Mouse (Mus musculus): ENCODE data around the gene Cldn3. TPM values are rescaled to one million over a fixed set of nuclear protein-coding genes. Genes with fewer than 3 reads are reported as not detected.
A peak's percentile ranks its signal among the peaks of the same experiment; 100 is the strongest.

The Cldn3 gene
- polyA plus RNA-seq, 1 experiment from 2014 or later, result 3.0 TPM

- H3K36me3 ChIP-seq (replicated peaks), result no peaks in the 10 kb centered on the region
- H3K27me3 ChIP-seq (replicated peaks), result no peaks in the 10 kb centered on the region
- peak overlapping the region; percentile 65; the same call in 1 of the 2 replicates for H3K9ac ChIP-seq
- H3K27ac ChIP-seq, result no peak overlapping the region
- peaks cover 37% of the 10 kb centered on the region for H3K4me1 ChIP-seq
- ATAC-seq (replicated peaks), result no peak
- WGBS, result 71% methylated on average over 25 of the region's 25 CpGs
- peak overlapping the region; percentile 5; the same call in 1 of the 2 replicates for H3K4me3 ChIP-seq
- peak overlapping the region; percentile 86; the same call in 1 of the 2 replicates for H3K4me2 ChIP-seq
- no peaks in the 10 kb centered on the region for H3K9me3 ChIP-seq
Measured at GRCm38 (mm10) chr5:135010841-135011743, 25.1 kb downstream of the Cldn3 start.

- no peak overlapping the region for H3K27ac ChIP-seq
- H3K4me1 ChIP-seq, result peaks cover 37% of the 10 kb centered on the region
- H3K4me2 ChIP-seq, result no peak overlapping the region
- no peaks in the 10 kb centered on the region for H3K9me3 ChIP-seq
- ATAC-seq (replicated peaks), result no peak
- WGBS, result 27% methylated on average over 26 of the region's 26 CpGs
- no peak overlapping the region for H3K9ac ChIP-seq
- H3K36me3 ChIP-seq (replicated peaks), result no peaks in the 10 kb centered on the region
- H3K4me3 ChIP-seq, result peak overlapping the region; percentile 5; the same call in 1 of the 2 replicates
- no peaks in the 10 kb centered on the region for H3K27me3 ChIP-seq (replicated peaks)
Measured at GRCm38 (mm10) chr5:135011809-135012613, 26.0 kb downstream of the Cldn3 start.

- H3K27me3 ChIP-seq (replicated peaks), result no peaks in the 10 kb centered on the region
- H3K4me2 ChIP-seq, result no peak overlapping the region
- 5% methylated on average over 16 of the region's 16 CpGs for WGBS
- no peak overlapping the region for H3K4me3 ChIP-seq
- ATAC-seq (replicated peaks), result no peak
- peaks cover 34% of the 10 kb centered on the region for H3K4me1 ChIP-seq
- H3K27ac ChIP-seq, result no peak overlapping the region
- no peak overlapping the region for H3K9ac ChIP-seq
- H3K36me3 ChIP-seq (replicated peaks), result no peaks in the 10 kb centered on the region
- no peaks in the 10 kb centered on the region for H3K9me3 ChIP-seq
Measured at GRCm38 (mm10) chr5:135012671-135013441, 26.8 kb downstream of the Cldn3 start.

- Histone ChIP-seq H3K27ac (no peak overlapping the region), H3K9ac (no peak overlapping the region), H3K4me2 (no peak overlapping the region), H3K27me3 (replicated peaks) (no peaks in the 10 kb centered on the region), H3K36me3 (replicated peaks) (no peaks in the 10 kb centered on the region), H3K4me1 (peaks cover 22% of the 10 kb centered on the region), H3K4me3 (no peak overlapping the region), H3K9me3 (no peaks in the 10 kb centered on the region)
- 14% methylated on average over 7 of the region's 7 CpGs for whole genome bisulfite sequencing
- ATAC-seq (replicated peaks), result no peak
Measured at GRCm38 (mm10) chr5:135015497-135015896, 29.5 kb downstream of the Cldn3 start.

- Histone ChIP-seq H3K27ac (no peak overlapping the region), H3K36me3 (replicated peaks) (no peaks in the 10 kb centered on the region), H3K4me1 (peaks cover 14% of the 10 kb centered on the region), H3K27me3 (replicated peaks) (no peaks in the 10 kb centered on the region), H3K4me3 (no peak overlapping the region), H3K9ac (no peak overlapping the region), H3K9me3 (no peaks in the 10 kb centered on the region), H3K4me2 (no peak overlapping the region)
- ATAC-seq (replicated peaks), result no peak
- WGBS, result 63% methylated on average over 4 of the region's 4 CpGs
Measured at GRCm38 (mm10) chr5:135016224-135016759, 30.3 kb downstream of the Cldn3 start.

DNA sequence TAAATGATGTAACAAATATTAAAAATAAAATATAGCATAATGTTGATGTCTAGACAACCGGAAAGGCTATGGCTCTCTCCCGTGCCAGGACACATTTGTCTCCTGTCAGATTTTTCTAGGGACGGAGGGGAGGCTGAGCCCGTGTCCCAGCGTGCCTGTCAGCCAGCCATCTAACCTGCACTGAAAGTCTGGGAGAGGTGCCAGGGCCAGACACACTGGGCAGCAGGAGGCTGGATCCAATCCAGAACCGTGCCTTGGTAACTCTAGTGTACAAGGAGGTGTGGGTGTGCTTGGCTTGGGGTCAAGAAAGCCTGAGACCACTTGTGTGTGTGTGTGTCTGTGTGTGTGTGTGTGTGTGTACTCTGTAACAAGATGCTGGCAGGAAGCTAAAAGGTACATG, 35.8 kb downstream of the Cldn3 start:
- no peak overlapping the region for H3K27ac ChIP-seq
- no peak for ATAC-seq (replicated peaks)
- H3K9me3 ChIP-seq, result no peaks in the 10 kb centered on the region
- no peaks in the 10 kb centered on the region for H3K27me3 ChIP-seq (replicated peaks)
- peaks cover 22% of the 10 kb centered on the region for H3K4me1 ChIP-seq
- H3K9ac ChIP-seq, result no peak overlapping the region
- WGBS, result 77% methylated on average over 6 of the region's 6 CpGs
- no peaks in the 10 kb centered on the region for H3K36me3 ChIP-seq (replicated peaks)
- no peak overlapping the region for H3K4me3 ChIP-seq
- no peak overlapping the region for H3K4me2 ChIP-seq

- Histone ChIP-seq H3K36me3 (replicated peaks) (no peaks in the 10 kb centered on the region), H3K27ac (peak within 1 kb of the TSS; percentile 55; the same call in 1 of the 2 replicates), H3K4me2 (peak within 1 kb of the TSS; percentile 84), H3K4me1 (peaks cover 22% of the 10 kb centered on the region), H3K27me3 (replicated peaks) (no peaks in the 10 kb centered on the region), H3K9me3 (no peaks in the 10 kb centered on the region), H3K9ac (peak within 1 kb of the TSS; percentile 79), H3K4me3 (peak within 1 kb of the TSS; percentile 81)
- WGBS, result 1% methylated on average over 54 of the region's 61 CpGs
- peak; percentile 92 for ATAC-seq (replicated peaks)
Measured at GRCm38 (mm10) chr5:135023344-135024173, 37.5 kb downstream of the Cldn3 start, which contains the start of gene Stx1a. TSS of gene Stx1a (plus strand) at chr5:135023482.

- Histone ChIP-seq H3K4me1 (peaks cover 32% of the 10 kb centered on the region), H3K9me3 (no peaks in the 10 kb centered on the region), H3K36me3 (replicated peaks) (no peaks in the 10 kb centered on the region), H3K4me2 (peak overlapping the region; percentile 84), H3K9ac (no peak overlapping the region), H3K27ac (no peak overlapping the region), H3K4me3 (peak overlapping the region; percentile 81), H3K27me3 (replicated peaks) (no peaks in the 10 kb centered on the region)
- no peak for ATAC-seq (replicated peaks)
- WGBS, result 75% methylated on average over 11 of the region's 11 CpGs
Measured at GRCm38 (mm10) chr5:135024665-135025224, 38.7 kb downstream of the Cldn3 start.

- no peaks in the 10 kb centered on the region for H3K9me3 ChIP-seq
- no peaks in the 10 kb centered on the region for H3K27me3 ChIP-seq (replicated peaks)
- H3K27ac ChIP-seq, result no peak overlapping the region
- no peak for ATAC-seq (replicated peaks)
- WGBS, result 22% methylated on average over 7 of the region's 7 CpGs
- no peaks in the 10 kb centered on the region for H3K36me3 ChIP-seq (replicated peaks)
- peak overlapping the region; percentile 9; the same call in 1 of the 2 replicates for H3K4me2 ChIP-seq
- H3K9ac ChIP-seq, result no peak overlapping the region
- no peak overlapping the region for H3K4me3 ChIP-seq
- H3K4me1 ChIP-seq, result peaks cover 32% of the 10 kb centered on the region
Measured at GRCm38 (mm10) chr5:135025899-135026298, 39.9 kb downstream of the Cldn3 start.

GRCm38 (mm10) chr5:135029007-135029854, 43.2 kb downstream of the Cldn3 start:
- Histone ChIP-seq H3K9me3 (no peaks in the 10 kb centered on the region), H3K4me3 (no peak overlapping the region), H3K27ac (no peak overlapping the region), H3K27me3 (replicated peaks) (no peaks in the 10 kb centered on the region), H3K4me2 (no peak overlapping the region), H3K9ac (no peak overlapping the region), H3K4me1 (peaks cover 22% of the 10 kb centered on the region), H3K36me3 (replicated peaks) (no peaks in the 10 kb centered on the region)
- no peak for ATAC-seq (replicated peaks)
- 63% methylated on average over 18 of the region's 18 CpGs for WGBS
